Mouse (Mus musculus) kidney, postnatal 0 days (tissue): Measurements from ENCODE around the gene Best3. TPM values are rescaled to one million over a fixed set of nuclear protein-coding genes. Genes with fewer than 3 reads are reported as not detected.

Experiments
- ATAC-seq: fragments of 200-750 bp; cut with Nextera tagmentation; replicated peaks from 2 replicates; pipeline ENCODE4 v1.8.0; 2017; ENCODE audit warnings: low read depth, moderate number of reproducible peaks, moderate TSS enrichment, moderate library complexity; ENCODE audit not compliant: low FRiP score
- DNase-seq: peaks from one replicate; pipeline ENCODE4 v3.0.0-alpha.2; 2016; ENCODE audit warnings: low spot score
- H3K27ac ChIP-seq: fragments of 300-500 bp; sonication (generic); 2 replicates; pipeline ENCODE4 v1.5.1; 2014; ENCODE audit warnings: mild to moderate bottlenecking
- H3K27me3 ChIP-seq: fragments of 300-500 bp; sonication (generic); 2 replicates; pipeline ENCODE4 v1.6.1; 2014; ENCODE audit warnings: low read length, mixed read lengths; ENCODE audit not compliant: insufficient read depth
- H3K36me3 ChIP-seq: fragments of 300-500 bp; sonication (generic); 2 replicates; pipeline ENCODE4 v1.6.1; 2014; ENCODE audit warnings: low read length, mixed read lengths; ENCODE audit not compliant: insufficient read depth
- H3K4me1 ChIP-seq: fragments of 300-500 bp; sonication (generic); replicated peaks from 2 replicates; pipeline ENCODE4 v1.6.1; 2014; ENCODE audit warnings: antibody characterized with exemption, low read length, mixed read lengths; ENCODE audit not compliant: insufficient read depth
- H3K4me2 ChIP-seq: fragments of 300-500 bp; sonication (generic); 2 replicates; pipeline ENCODE4 v1.6.1; 2014; ENCODE audit warnings: mild to moderate bottlenecking, low read length, moderate library complexity, mixed read lengths
- H3K4me3 ChIP-seq: fragments of 300-500 bp; sonication (generic); replicated peaks from 2 replicates; pipeline ENCODE4 v1.5.1; 2014; ENCODE audit warnings: low read depth, low read length
- H3K9ac ChIP-seq: fragments of 300-500 bp; sonication (generic); 2 replicates; pipeline ENCODE4 v1.6.1; 2014; ENCODE audit warnings: low read depth, low read length
- H3K9me3 ChIP-seq: fragments of 300-500 bp; sonication (generic); replicated peaks from 2 replicates; pipeline ENCODE4 v1.6.1; 2016; ENCODE audit warnings: low read length, inconsistent platforms, mixed read lengths
- CTCF ChIP-seq: IDR thresholded peaks from 2 replicates; pipeline ENCODE4 v1.5.1; 2016; ENCODE audit warnings: antibody characterized with exemption, low read depth, mild to moderate bottlenecking, moderate library complexity
- WGBS: fragments of 180-500 bp; shearing (Covaris S2); extraction: QIAGEN DNeasy Blood & Tissue Kit; methylation state at CpG from one replicate; pipeline ENCODE4 v1.1.7; 2014; 5-methylcytosine and 5-hydroxymethylcytosine counted together
- polyA plus RNA-seq: library from polyadenylated mRNA; unstranded; fragments of >200 nt; fragmentation: Nextera tagmentation; extraction: Ambion mirVana; gene quantifications from 2 replicates; pipeline ENCODE4 v1.2.1, GENCODE M21; 2015

Best3 gene
- polyA plus RNA-seq, 1 experiment from 2014 or later, result 0.22 TPM

- peak; percentile 91 for DNase-seq
- H3K36me3 ChIP-seq, result 0 out of 2 replicates have a peak, but pooled peaks cover 4% of the 10 kb centered on the region
- TF ChIP-seq CTCF, result peak; percentile 86
- peak within 1 kb of the TSS; percentile 79 for H3K4me2 ChIP-seq
- H3K4me1 ChIP-seq, result no peaks in the 10 kb centered on the region
- H3K4me3 ChIP-seq, result peak within 1 kb of the TSS; percentile 94
- H3K9me3 ChIP-seq, result no peaks in the 10 kb centered on the region
- H3K27me3 ChIP-seq, result no peaks in the 10 kb centered on the region
- H3K9ac ChIP-seq, result peak within 1 kb of the TSS; percentile 90
- ATAC-seq, result peak; percentile 85
- WGBS, result under 1% methylated on average over 67 of the region's 103 CpGs
- H3K27ac ChIP-seq, result peak within 1 kb of the TSS; percentile 94
These were observed 35.9 kb upstream of the Best3 start, which contains the start of gene Rab3ip for GRCm38 (mm10) chr10:116950009-116950769. Gene Rab3ip (minus strand): TSS chr10:116950769.

GRCm38 (mm10) chr10:116950886-116951285 lies 35.2 kb upstream of the Best3 start:
- DNase-seq, result no peak
- Histone ChIP-seq H3K36me3 (0 out of 2 replicates have a peak, but pooled peaks cover 4% of the 10 kb centered on the region), H3K4me3 (peak overlapping the region; percentile 94), H3K27me3 (no peaks in the 10 kb centered on the region), H3K9ac (no peak overlapping the region), H3K27ac (no peak overlapping the region), H3K9me3 (no peaks in the 10 kb centered on the region), H3K4me1 (no peaks in the 10 kb centered on the region), H3K4me2 (peak overlapping the region; percentile 51)
- no peak for ATAC-seq
- no peak for TF ChIP-seq CTCF
- 16% methylated on average over 5 of the region's 5 CpGs for WGBS

- no peak for DNase-seq
- 95% methylated on average over 6 of the region's 6 CpGs for WGBS
- no peak overlapping the region for H3K27ac ChIP-seq
These were observed 30.9 kb upstream of the Best3 start for GRCm38 (mm10) chr10:116955191-116955590.

GRCm38 (mm10) chr10:116956483-116957158 lies 29.5 kb upstream of the Best3 start:
- Histone ChIP-seq H3K9ac (no peak overlapping the region), H3K27me3 (no peaks in the 10 kb centered on the region), H3K27ac (no peak overlapping the region), H3K4me2 (no peak overlapping the region), H3K4me3 (no peak overlapping the region), H3K4me1 (0 out of 2 replicates have a peak, but pooled peaks cover 4% of the 10 kb centered on the region), H3K36me3 (no peaks in the 10 kb centered on the region), H3K9me3 (no peaks in the 10 kb centered on the region)
- ATAC-seq (no peak), DNase-seq (no peak)
- TF ChIP-seq CTCF, result no peak
- 84% methylated on average over 11 of the region's 11 CpGs for WGBS

More at GRCm38 (mm10) chr10:116955191-116955590, 30.9 kb upstream of the Best3 start:
- H3K27me3 ChIP-seq, result no peaks in the 10 kb centered on the region
- H3K4me1 ChIP-seq, result 0 out of 2 replicates have a peak, but pooled peaks cover 4% of the 10 kb centered on the region
- H3K9ac ChIP-seq, result no peak overlapping the region
- ATAC-seq, result no peak
- no peak for TF ChIP-seq CTCF
- no peak overlapping the region for H3K4me3 ChIP-seq
- H3K9me3 ChIP-seq, result no peaks in the 10 kb centered on the region
- H3K4me2 ChIP-seq, result no peak overlapping the region
- H3K36me3 ChIP-seq, result no peaks in the 10 kb centered on the region

GRCm38 (mm10) chr10:116957867-116958551 lies 28.1 kb upstream of the Best3 start:
- Histone ChIP-seq H3K9me3 (no peaks in the 10 kb centered on the region), H3K4me2 (no peak overlapping the region), H3K27me3 (no peaks in the 10 kb centered on the region), H3K9ac (no peak overlapping the region), H3K36me3 (no peaks in the 10 kb centered on the region), H3K27ac (peak overlapping the region; percentile 65), H3K4me1 (0 out of 2 replicates have a peak, but pooled peaks cover 4% of the 10 kb centered on the region), H3K4me3 (no peak overlapping the region)
- DNase-seq (peak; percentile 71), ATAC-seq (peak; percentile 80)
- TF ChIP-seq CTCF, result no peak
- WGBS, result 7% methylated on average over 5 of the region's 5 CpGs

- Histone ChIP-seq H3K4me1 (0 out of 2 replicates have a peak, but pooled peaks cover 4% of the 10 kb centered on the region), H3K4me2 (no peak overlapping the region), H3K27me3 (no peaks in the 10 kb centered on the region), H3K27ac (no peak overlapping the region), H3K9ac (no peak overlapping the region), H3K4me3 (no peak overlapping the region), H3K36me3 (no peaks in the 10 kb centered on the region), H3K9me3 (no peaks in the 10 kb centered on the region)
- 60% methylated on average over 14 of the region's 14 CpGs for WGBS
- TF ChIP-seq CTCF, result no peak
- ATAC-seq, result no peak
- DNase-seq, result no peak
These were observed 24.0 kb upstream of the Best3 start for GRCm38 (mm10) chr10:116962152-116962551.
